Mouse (Mus musculus) C2C12 (cell line): ENCODE measurements at regions not wholly inside any gene's neighbourhood (a gene's known extent, or its start where the extent isn't known, plus 50 kb on each side); places are given as distances from the start of the nearest gene placed in this dataset.
"Not testable (repeated sequence)": the region's sequence is repeated elsewhere in the genome, so short reads cannot be mapped to it uniquely, and the experiment has no call there.

Experiments used
- CTCF ChIP-seq: IDR thresholded peaks from one replicate; pipeline ENCODE4 v1.5.1; 2011; ENCODE audit not compliant: control insufficient read depth, insufficient read depth, insufficient read length
- MAX ChIP-seq: IDR thresholded peaks from one replicate; pipeline ENCODE4 v1.6.1; 2011; ENCODE audit warnings: mild to moderate bottlenecking, control low read depth
- MYOD1 ChIP-seq: IDR thresholded peaks from one replicate; pipeline ENCODE4 v1.6.1; 2011; ENCODE audit warnings: low read depth; ENCODE audit not compliant: control insufficient read depth, insufficient read length
- USF1 ChIP-seq: IDR thresholded peaks from one replicate; pipeline ENCODE4 v1.6.1; 2011; ENCODE audit warnings: low read depth, mild to moderate bottlenecking, control low read depth, moderate library complexity

GRCm38 (mm10) chr17:17303496-17303895 is 70.6 kb upstream of the Riok2 start:
- TF ChIP-seq CTCF, MAX, USF1, MYOD1: not testable (repeated sequence)
